Mouse (Mus musculus) heart, postnatal 0 days (tissue): ENCODE data around the gene Serpina9.

Source experiments
- CTCF ChIP-seq: IDR thresholded peaks from 2 replicates; pipeline ENCODE4 v1.5.1; 2016; ENCODE audit warnings: antibody characterized with exemption, control low read depth, low read depth
- EP300 ChIP-seq: IDR thresholded peaks from 2 replicates; pipeline ENCODE4 v1.6.1; 2016; ENCODE audit warnings: antibody characterized with exemption, low read depth

GRCm38 (mm10) chr12:104000594-104000993, 13.0 kb downstream of the Serpina9 start:
- TF ChIP-seq CTCF: no peak
- TF ChIP-seq EP300: no peak
